Mouse (Mus musculus) left cerebral cortex, postnatal 25 days (tissue): ENCODE data around the gene Ndc1. TPM values are rescaled to one million over a fixed set of nuclear protein-coding genes. Genes with fewer than 3 reads are reported as not detected.
"Not testable (repeated sequence)": the region's sequence is repeated elsewhere in the genome, so short reads cannot be mapped to it uniquely, and the experiment has no call there.

Experiments
- DNase-seq, 2 experiments: peaks; one replicate each; pipeline ENCODE4 v3.0.0; 2022; ENCODE audit warnings: low spot score in 2 of 2, mixed read lengths in 1 of 2
- intact Hi-C: fragments of 180-260 bp; cut with DNase I; formaldehyde crosslinking; loops from one replicate; pipeline ENCODE4 v1.15.1; 2025
- total RNA-seq, 2 experiments: library from RNA; stranded (reverse); gene quantifications; 2 replicates each; pipeline ENCODE4 v1.2.3; 2021

Gene Ndc1
- total RNA-seq = 10 to 100 TPM; 12.1 to 12.2 TPM

- peak; percentile 91 to 93 for DNase-seq
- intact Hi-C loops = no loop called here
Observed at GRCm38 (mm10) chr4:107367567-107368314, at the start of gene Ndc1. TSS of gene Ndc1 (plus strand) at chr4:107367784.

- intact Hi-C loops = no loop called here
- no peak for DNase-seq
Observed at GRCm38 (mm10) chr4:107318646-107319045, 48.9 kb upstream of the Ndc1 start.

- DNase-seq = no peak
- intact Hi-C loops = no loop called here
Observed at GRCm38 (mm10) chr4:107321041-107321440, 46.5 kb upstream of the Ndc1 start.

- no peak for DNase-seq
- intact Hi-C loops = no loop called here
Observed at GRCm38 (mm10) chr4:107323113-107323512, 44.5 kb upstream of the Ndc1 start.

GRCm38 (mm10) chr4:107328530-107328929, 39.1 kb upstream of the Ndc1 start:
- intact Hi-C loops = no loop called here
- no peak for DNase-seq

GRCm38 (mm10) chr4:107333514-107333913, 34.1 kb upstream of the Ndc1 start:
- DNase-seq = no peak
- intact Hi-C loops = no loop called here

- DNase-seq = no peak
- intact Hi-C loops = no loop called here
Observed at GRCm38 (mm10) chr4:107336356-107336755, 31.2 kb upstream of the Ndc1 start.

- intact Hi-C loops = no loop called here
- DNase-seq = no peak
Observed at GRCm38 (mm10) chr4:107337455-107337854, 30.1 kb upstream of the Ndc1 start.

- DNase-seq = no peak
- intact Hi-C loops = no loop called here
Observed at GRCm38 (mm10) chr4:107341354-107341753, 26.2 kb upstream of the Ndc1 start.

- intact Hi-C loops = no loop called here
- DNase-seq = peak; percentile 21 to 42
Observed at GRCm38 (mm10) chr4:107344612-107345011, 23.0 kb upstream of the Ndc1 start.

GRCm38 (mm10) chr4:107347221-107347620, 20.4 kb upstream of the Ndc1 start:
- no peak for DNase-seq
- intact Hi-C loops = no loop called here

GRCm38 (mm10) chr4:107348529-107349310, 18.9 kb upstream of the Ndc1 start:
- DNase-seq = no peak
- intact Hi-C loops = loop anchor here (1.0 kb wide), 1 partner anchor 97 kb away; no protein-coding TSS in a partner anchor

- DNase-seq = peak; percentile 45 to 63
- intact Hi-C loops = loop anchor here (1.0 to 5.0 kb wide), 2 partner anchors 98 to 162 kb away; no protein-coding TSS in a partner anchor
Observed at GRCm38 (mm10) chr4:107349311-107350008, 18.1 kb upstream of the Ndc1 start.

- no peak for DNase-seq
- intact Hi-C loops = loop anchor here (5.0 kb wide), 1 partner anchor 164 kb away; no protein-coding TSS in a partner anchor
Observed at GRCm38 (mm10) chr4:107351368-107351767, 16.2 kb upstream of the Ndc1 start.

- no peak for DNase-seq
- intact Hi-C loops = loop anchor here (5.0 kb wide), 1 partner anchor 166 kb away; no protein-coding TSS in a partner anchor
Observed at GRCm38 (mm10) chr4:107353612-107354011, 14.0 kb upstream of the Ndc1 start.

- intact Hi-C loops = loop anchor here (5.0 kb wide), 1 partner anchor 167 kb away; no protein-coding TSS in a partner anchor
- no peak for DNase-seq
Observed at GRCm38 (mm10) chr4:107354126-107354525, 13.5 kb upstream of the Ndc1 start.

- intact Hi-C loops = loop anchor here (5.0 kb wide), 1 partner anchor 167 kb away; no protein-coding TSS in a partner anchor
Observed at GRCm38 (mm10) chr4:107354543-107354942, 13.0 kb upstream of the Ndc1 start.

GRCm38 (mm10) chr4:107357172-107357571, 10.4 kb upstream of the Ndc1 start:
- intact Hi-C loops, DNase-seq: not testable (repeated sequence)

More at GRCm38 (mm10) chr4:107354543-107354942, 13.0 kb upstream of the Ndc1 start:
- no peak for DNase-seq

GRCm38 (mm10) chr4:107358460-107358859, 9.1 kb upstream of the Ndc1 start:
- intact Hi-C loops = no loop called here
- peak in 1 of 2 experiments; percentile 41 for DNase-seq
